13 mouse cellular contexts compared by ENCODE assay signal in genomic region chr2:74463407-74463806, GRCm38 (mm10).
"Had no signal": no experiment of that assay in that cellular context is flagged by ENCODE, and none has a peak within 500 bp of the region (broad histone marks: within the 10 kb centered on the region; RNA-seq: fewer than 3 reads in every experiment).

No protein-coding gene starts in this region.

- ATAC-seq: liver, postnatal 0 days; lung, postnatal 0 days; midbrain, embryonic 15.5 days had no signal

- DNase-seq: kidney, adult 18-20 months; kidney, adult 9 months; kidney, postnatal 14 days; kidney, postnatal 4 days; layer of hippocampus, postnatal 36 days; liver, postnatal 0 days; lung, embryonic 14.5 days; right cerebral cortex, postnatal 25 days; thymus, adult 2 months; thymus, postnatal 14 days; thymus, postnatal 4 days had no signal
